Mouse (Mus musculus): ENCODE results near the gene Acap2. TPM values are rescaled to one million over a fixed set of nuclear protein-coding genes. Genes with fewer than 3 reads are reported as not detected.

Gene Acap2
- 10 to 100 TPM; 51.6 to 54.7 TPM for total RNA-seq (2023)

DNA sequence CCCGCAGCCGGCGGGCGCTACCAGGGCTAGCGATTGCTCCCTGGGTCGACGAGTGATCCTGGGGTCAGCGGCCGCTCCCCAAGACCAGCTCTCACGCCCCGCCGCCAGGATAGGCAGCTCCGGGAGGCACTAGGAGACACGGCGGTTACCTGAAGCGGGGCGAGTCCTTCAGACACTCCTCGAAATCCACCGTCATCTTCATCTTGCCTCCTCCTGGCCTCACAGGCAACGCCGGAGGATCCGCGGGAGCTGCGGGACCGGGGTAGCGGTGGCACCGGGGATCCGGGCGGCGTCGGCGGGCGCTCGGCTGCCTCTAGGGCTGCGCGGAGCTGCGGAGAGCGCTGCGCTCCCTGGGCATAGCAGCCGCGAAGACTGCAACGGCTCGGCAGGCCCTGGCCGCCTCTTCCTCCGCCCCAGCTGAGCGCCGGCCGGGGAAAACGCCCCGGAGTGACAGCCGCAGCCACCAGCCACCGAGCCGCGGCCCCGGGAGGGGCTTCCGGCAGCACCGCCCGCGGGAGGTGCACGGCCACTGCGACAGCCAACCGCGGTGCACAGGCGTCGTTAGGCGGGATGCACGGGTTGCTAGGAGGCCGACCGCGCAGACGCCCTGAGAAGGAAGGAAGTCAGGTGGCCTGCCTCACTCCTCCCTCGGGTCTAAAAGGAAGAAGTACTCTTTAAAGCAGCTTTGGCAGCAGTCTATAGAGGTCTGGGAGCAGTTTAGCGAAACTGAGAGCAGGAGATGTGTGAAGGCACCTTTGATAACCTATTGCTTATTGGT is at the start of gene Acap2:
Gene Acap2, minus strand, starts transcription at position 456 of the 778 bp plus-strand sequence.

DNA sequence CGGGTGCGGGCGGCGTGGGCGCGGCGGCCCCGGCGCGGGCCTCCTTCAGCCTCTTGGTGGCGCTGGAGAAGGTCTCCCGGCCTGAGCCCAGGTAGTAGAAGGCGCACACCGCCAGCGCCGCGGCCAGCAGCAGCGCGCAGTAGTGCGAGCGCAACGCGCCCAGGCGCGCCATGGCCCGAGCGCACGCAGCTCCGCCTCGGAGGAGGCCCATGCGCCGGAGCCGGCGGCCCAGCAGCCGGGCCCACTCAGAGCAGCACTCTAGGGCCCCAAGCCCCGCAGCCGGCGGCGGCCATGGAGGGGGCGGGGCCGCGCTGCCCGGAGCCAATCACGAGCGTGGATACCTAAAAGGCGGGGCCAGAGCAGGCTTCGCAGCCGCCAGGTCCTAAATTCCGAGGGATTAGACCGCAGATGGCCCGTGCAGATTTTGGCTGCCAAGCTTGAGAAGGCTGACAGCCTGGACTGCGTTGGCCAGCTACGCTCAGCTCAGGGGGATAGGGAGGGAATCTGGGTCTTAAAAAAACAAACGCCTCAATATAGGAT is 119.8 kb downstream of the Acap2 start, which contains the start of gene Xxylt1:
Gene Xxylt1, minus strand, starts transcription at position 308 of the 540 bp plus-strand sequence.

Other genes starting within 250 kb of the Acap2 start
- gene Xxylt1, start 119.8 kb downstream of the Acap2 start, total RNA-seq (2023): 10 to 100 TPM; 14.8 to 18.2 TPM
- 10 to 100 TPM; 34.1 to 37.0 TPM for gene Ppp1r2, start 74.0 kb upstream of the Acap2 start, total RNA-seq (2023)
- gene Apod, start 113.6 kb upstream of the Acap2 start, total RNA-seq (2023): not detected
- 10 to 100 TPM; 48.7 to 49.3 TPM for gene Bdh1, start 221.0 kb upstream of the Acap2 start, total RNA-seq (2023)